Mouse (Mus musculus) G1E-ER4 (cell line): Measurements from ENCODE around the gene Atat1. TPM values are rescaled to one million over a fixed set of nuclear protein-coding genes. Genes with fewer than 3 reads are reported as not detected.

Experiments
- GATA1 ChIP-seq: IDR thresholded peaks from one replicate; pipeline ENCODE4 v1.8.0; 2012; ENCODE audit warnings: low read length, inconsistent platforms
- polyA plus RNA-seq: library from polyadenylated mRNA; stranded (reverse); fragments of >175 nt; gene quantifications from 2 replicates; pipeline ENCODE4 v1.2.3, GENCODE M21; 2012

Gene Atat1
- polyA plus RNA-seq, 1 experiment: 20.0 TPM

GRCm38 (mm10) chr17:35919060-35919715, 9.3 kb upstream of the Atat1 start:
- no peak for TF ChIP-seq GATA1

- no peak for TF ChIP-seq GATA1
These were observed 8.6 kb upstream of the Atat1 start for GRCm38 (mm10) chr17:35918276-35919059.

DNA sequence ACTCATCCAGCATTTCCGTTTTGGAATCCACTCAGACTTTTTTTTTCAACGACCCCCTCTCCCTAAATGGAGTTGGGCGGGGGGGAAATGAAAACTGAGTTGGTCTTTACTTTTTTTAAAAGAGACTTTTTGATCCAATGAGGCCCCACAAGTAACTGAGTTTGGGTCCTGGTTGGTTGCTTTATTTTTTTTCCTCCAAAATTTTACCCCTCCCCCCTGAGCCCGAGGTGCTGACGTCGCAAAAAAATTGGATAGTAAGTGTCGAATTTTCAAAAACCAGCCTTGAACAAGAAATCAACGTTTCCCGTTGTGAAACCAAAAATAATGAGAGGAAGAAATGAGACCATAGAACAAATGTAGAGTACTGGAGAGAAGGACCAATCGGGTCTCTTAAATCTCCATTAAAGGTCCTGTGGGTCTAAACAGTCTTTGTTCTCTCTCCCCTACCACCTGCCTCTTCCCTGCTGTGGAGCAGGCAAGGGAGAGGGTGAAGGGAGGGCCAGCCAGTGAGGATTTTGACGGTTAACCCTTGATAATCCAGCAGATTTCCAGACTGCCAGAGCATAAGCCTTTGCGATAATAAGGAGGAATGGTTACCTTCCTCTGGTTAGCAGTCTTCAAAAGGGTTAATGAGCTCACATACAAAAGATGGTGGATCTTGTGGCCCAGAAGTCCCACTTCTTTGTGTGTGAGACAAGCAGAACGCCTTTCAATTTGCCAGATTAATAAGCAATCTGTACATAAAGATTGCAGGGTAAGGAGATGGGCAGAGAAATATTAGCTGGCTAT, 7.8 kb upstream of the Atat1 start:
- TF ChIP-seq GATA1: no peak

- TF ChIP-seq GATA1: no peak
These were observed 7.2 kb upstream of the Atat1 start for GRCm38 (mm10) chr17:35917143-35917462.

GRCm38 (mm10) chr17:35916297-35917142, 6.6 kb upstream of the Atat1 start, which contains the start of the genes Mrps18b and Ppp1r10:
Gene Mrps18b, minus strand, starts transcription at chr17:35916389.
Gene Ppp1r10, plus strand, starts transcription at chr17:35916434.
- no peak for TF ChIP-seq GATA1

DNA sequence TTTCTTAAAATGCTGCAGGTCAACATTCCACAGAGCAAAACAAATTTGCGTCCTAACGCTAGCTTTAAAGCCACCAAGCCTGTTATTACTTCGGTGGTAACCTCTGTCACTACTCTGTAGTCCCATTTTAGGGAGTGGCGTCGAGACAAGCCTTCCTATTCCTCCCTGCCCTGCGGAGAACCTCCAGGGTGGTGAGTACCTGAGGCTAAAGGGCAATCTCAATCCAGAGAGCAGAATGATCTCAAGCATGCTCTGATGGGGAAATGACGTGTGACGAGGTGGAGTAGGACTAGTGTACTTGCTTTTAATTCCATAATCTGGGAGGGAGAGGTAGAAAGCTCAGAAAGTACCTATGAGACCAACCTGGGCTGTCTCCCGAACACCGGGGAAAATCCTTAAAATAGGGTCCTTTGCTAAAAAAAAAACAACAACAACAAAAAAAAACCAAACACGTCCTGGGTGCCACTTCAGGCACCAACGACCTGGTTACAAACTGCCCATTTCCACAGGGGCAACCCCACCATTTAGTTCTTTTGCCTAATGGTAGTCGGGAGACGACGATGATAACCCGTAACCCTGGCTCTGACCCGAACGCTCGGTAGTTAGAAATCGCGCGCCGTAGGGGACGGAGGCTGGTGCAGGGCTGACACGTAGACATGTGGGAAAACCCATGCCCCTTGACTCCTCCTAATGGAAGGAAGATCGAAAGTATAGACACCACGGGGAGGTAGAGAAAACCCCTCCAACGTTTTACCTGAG, 5.8 kb upstream of the Atat1 start:
- TF ChIP-seq GATA1: no peak

GRCm38 (mm10) chr17:35914975-35915374, 5.1 kb upstream of the Atat1 start:
- TF ChIP-seq GATA1: no peak

DNA sequence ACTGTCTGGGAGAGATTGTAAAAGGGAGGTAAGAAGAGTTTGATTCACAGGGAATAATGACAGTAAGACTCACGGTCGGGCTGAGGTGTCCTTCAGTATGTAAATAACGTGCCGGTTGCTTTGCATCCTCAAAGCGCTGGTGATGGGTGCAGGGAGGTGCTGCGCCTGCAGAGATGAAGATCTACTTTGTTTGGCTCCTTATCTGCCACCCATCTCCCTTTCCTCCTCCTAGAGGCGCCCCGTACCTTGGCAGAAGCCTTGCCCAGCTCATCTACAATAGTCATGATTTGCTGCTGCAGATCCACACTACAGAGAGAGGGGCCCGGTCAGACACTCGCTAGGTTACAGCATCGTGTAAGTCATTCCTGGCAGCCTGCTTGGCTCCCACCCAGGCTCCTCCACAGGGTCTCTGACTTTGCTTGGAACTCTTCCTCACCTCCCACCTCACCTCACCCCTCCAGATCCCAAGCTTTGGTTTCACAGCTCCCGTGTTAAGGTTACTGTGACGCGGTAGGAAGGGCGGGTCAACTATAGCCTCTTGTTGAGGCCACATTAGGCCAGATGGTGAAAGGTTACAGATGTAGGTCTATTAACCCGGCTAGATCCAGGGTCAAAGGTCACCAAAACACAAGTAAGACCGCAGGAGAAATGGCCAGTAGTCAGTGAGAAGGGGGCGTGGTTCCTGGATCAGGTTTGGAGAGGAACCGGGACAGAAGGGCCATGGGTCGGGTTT, 523 bp downstream of the Atat1 start:
- no peak for TF ChIP-seq GATA1

GRCm38 (mm10) chr17:35907609-35908008, 2.3 kb downstream of the Atat1 start:
- no peak for TF ChIP-seq GATA1

DNA sequence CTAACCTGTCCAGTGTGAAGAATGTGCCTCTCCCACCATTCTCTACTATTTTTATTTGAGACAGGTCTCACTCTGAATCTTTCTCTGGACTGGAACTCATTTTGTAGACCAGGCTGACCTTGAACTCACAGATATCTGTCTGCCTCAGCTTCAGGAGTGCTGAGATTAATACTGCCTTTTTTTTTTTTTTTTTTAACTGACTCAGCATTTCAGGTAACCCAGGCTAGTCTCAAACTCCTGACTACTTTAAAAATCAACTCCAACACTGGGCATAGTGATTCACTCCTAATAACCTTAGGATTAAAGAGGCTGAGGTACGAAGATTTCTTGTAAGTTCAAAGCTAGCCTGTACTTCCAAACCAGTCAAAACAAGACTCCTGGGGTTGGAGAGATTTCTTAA, 4.3 kb downstream of the Atat1 start:
- no peak for TF ChIP-seq GATA1

DNA sequence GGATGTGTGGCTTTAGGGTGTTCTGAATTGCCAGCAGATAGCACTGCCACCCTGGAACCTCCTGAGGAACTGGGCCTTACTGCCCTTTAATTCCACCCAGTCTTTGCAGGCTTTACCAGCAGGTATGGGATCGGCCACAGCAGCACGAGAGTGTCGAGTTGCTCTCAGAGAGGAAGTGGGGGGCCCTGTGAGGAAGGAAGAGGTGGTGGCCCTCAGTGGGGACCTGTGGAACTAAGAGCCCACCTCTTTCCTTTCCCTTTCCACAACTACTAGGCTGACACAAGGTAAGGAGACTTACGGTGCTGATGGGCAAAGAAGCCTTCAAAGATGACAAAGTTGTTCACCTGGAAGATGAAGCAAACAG, 5.9 kb downstream of the Atat1 start:
- no peak for TF ChIP-seq GATA1

DNA sequence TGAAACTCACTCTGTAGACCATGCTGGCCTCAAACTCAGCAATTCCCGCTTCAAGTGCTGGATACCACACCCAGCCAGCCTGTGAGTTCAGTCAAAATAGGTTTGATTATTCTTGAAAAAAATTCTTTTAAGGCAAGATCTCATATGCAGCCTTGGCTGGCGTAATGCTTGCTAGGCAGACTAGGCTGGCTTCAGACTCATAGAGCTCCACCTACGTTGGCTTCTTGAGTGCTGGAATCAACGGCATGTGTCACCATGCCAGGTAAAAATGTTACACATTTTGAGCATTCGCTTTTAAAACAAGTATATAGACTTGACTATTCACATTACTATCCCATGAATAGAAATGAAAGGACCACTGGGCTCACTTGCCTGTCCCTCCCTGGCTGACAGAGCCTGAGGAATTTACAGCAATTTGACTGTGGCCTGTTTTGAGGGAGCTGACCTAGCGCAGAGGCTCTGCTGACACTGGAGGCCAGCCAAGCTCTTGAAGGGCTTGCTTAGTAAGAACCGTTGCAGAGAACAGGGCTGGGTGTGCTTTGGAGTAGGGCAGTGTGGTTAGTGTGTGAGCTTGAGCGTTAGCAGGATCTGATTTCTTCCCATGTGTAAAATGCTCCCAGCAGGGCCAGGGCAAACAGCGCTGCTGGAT, 6.4 kb downstream of the Atat1 start:
- TF ChIP-seq GATA1: no peak

DNA sequence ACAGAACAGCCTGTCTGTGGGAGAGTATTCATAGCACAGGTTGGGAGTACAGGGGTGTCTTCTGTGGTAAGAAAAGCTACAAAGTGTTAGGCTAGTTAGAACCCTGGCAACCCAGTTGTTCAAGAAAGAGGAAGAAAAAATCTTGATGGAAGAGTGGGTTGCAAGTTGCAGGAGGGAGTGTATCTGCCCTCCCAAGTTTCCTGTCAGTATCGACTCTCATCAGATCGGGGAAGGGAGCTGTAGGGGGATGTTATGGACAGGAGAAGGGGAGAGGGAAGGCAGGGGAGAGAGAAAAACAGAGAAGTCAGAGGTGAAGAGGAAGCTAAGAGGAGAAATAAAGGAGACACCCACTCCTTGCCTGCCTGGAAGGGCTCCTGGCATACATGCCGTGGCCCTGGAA, 9.2 kb downstream of the Atat1 start:
- TF ChIP-seq GATA1: no peak
